Mouse (Mus musculus): ENCODE results near the gene Eme1. TPM values are rescaled to one million over a fixed set of nuclear protein-coding genes. Genes with fewer than 3 reads are reported as not detected.
"Not testable (repeated sequence)": the region's sequence is repeated elsewhere in the genome, so short reads cannot be mapped to it uniquely, and the experiment has no call there.

The Eme1 gene
- polyA plus RNA-seq, 1 experiment from 2014 or later = 15.8 TPM

GRCm38 (mm10) chr11:94680639-94681038, 26.9 kb upstream of the Eme1 start:
- no peak overlapping the region for H3K4me2 ChIP-seq (replicated peaks)
- H3K4me3 ChIP-seq (replicated peaks) = no peak overlapping the region
- H3K4me1 ChIP-seq = peaks cover 21% of the 10 kb centered on the region
- no peak overlapping the region for H3K9ac ChIP-seq
- H3K36me3 ChIP-seq = no peaks in the 10 kb centered on the region
- H3K27ac ChIP-seq (replicated peaks) = no peak overlapping the region
- H3K27me3 ChIP-seq = no peaks in the 10 kb centered on the region
- H3K9me3 ChIP-seq (replicated peaks) = no peaks in the 10 kb centered on the region
- ATAC-seq (ENCODE audit: insufficient number of reproducible peaks, low FRiP score, low TSS enrichment, low read depth) = no peak

- no peaks in the 10 kb centered on the region for H3K27me3 ChIP-seq
- peaks cover 35% of the 10 kb centered on the region for H3K4me1 ChIP-seq
- H3K9ac ChIP-seq = peak overlapping the region; percentile 40
- 0 out of 2 replicates have a peak, but pooled peaks cover 3% of the 10 kb centered on the region for H3K36me3 ChIP-seq
- 21% methylated on average over 15 of the region's 15 CpGs for WGBS
- H3K4me2 ChIP-seq (replicated peaks) = peak overlapping the region; percentile 66
- no peaks in the 10 kb centered on the region for H3K9me3 ChIP-seq (replicated peaks)
- ATAC-seq (ENCODE audit: insufficient number of reproducible peaks, low FRiP score, low TSS enrichment, low read depth) = no peak; the same call in 1 of the 2 replicates
- peak overlapping the region; percentile 85 for H3K4me3 ChIP-seq (replicated peaks)
- H3K27ac ChIP-seq (replicated peaks) = peak overlapping the region; percentile 93
Observed at GRCm38 (mm10) chr11:94677607-94678145, 23.9 kb upstream of the Eme1 start.

GRCm38 (mm10) chr11:94676754-94677606, 23.2 kb upstream of the Eme1 start, which contains the start of gene Xylt2:
Xylt2 (minus strand) TSS chr11:94677515.
- H3K27me3 ChIP-seq = no peaks in the 10 kb centered on the region
- H3K36me3 ChIP-seq = 0 out of 2 replicates have a peak, but pooled peaks cover 3% of the 10 kb centered on the region
- H3K4me3 ChIP-seq (replicated peaks) = peak within 1 kb of the TSS; percentile 85
- peak within 1 kb of the TSS; percentile 97 for H3K9ac ChIP-seq
- H3K9me3 ChIP-seq (replicated peaks) = no peaks in the 10 kb centered on the region
- peak within 1 kb of the TSS; percentile 93 for H3K27ac ChIP-seq (replicated peaks)
- under 1% methylated on average over 82 of the region's 82 CpGs for WGBS
- peaks cover 35% of the 10 kb centered on the region for H3K4me1 ChIP-seq
- ATAC-seq (ENCODE audit: insufficient number of reproducible peaks, low FRiP score, low TSS enrichment, low read depth) = peak; percentile 97
- peak within 1 kb of the TSS; percentile 66 for H3K4me2 ChIP-seq (replicated peaks)

- Histone ChIP-seq H3K9ac (peak overlapping the region; percentile 97), H3K4me1 (peaks cover 35% of the 10 kb centered on the region), H3K4me2 (replicated peaks) (peak overlapping the region; percentile 66), H3K4me3 (replicated peaks) (peak overlapping the region; percentile 85), H3K27me3 (no peaks in the 10 kb centered on the region), H3K9me3 (replicated peaks) (no peaks in the 10 kb centered on the region), H3K36me3 (0 out of 2 replicates have a peak, but pooled peaks cover 3% of the 10 kb centered on the region), H3K27ac (replicated peaks) (peak overlapping the region; percentile 93)
- WGBS = 38% methylated on average over 4 of the region's 4 CpGs
- no peak for ATAC-seq (ENCODE audit: insufficient number of reproducible peaks, low FRiP score, low TSS enrichment, low read depth)
Observed at GRCm38 (mm10) chr11:94676308-94676707, 22.5 kb upstream of the Eme1 start.

DNA sequence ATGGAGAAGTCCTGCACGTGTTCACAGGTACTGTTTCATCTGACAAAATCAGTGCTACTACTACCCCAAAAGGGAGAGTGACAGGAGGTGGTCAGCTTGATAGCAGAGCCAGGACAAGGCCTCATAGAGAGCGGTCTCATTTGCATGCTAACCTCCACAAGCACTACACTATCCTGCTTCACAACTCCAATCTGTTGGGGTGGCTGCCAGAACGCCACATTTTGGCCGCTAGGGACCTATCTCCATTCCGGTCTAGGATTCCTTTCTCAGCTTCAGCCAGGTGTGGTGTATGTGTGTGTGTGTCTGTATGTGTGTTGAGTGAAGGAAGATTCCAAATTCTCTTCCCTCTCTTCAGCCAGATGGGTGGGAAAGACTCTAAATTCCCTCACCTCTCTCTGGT, 21.7 kb upstream of the Eme1 start:
- WGBS = 75% methylated on average over 5 of the region's 5 CpGs
- peaks cover 35% of the 10 kb centered on the region for H3K4me1 ChIP-seq
- H3K36me3 ChIP-seq = peaks cover 7% of the 10 kb centered on the region
- H3K27me3 ChIP-seq = no peaks in the 10 kb centered on the region
- no peak overlapping the region for H3K9ac ChIP-seq
- H3K27ac ChIP-seq (replicated peaks) = no peak overlapping the region
- H3K4me3 ChIP-seq (replicated peaks) = no peak overlapping the region; the same call in 1 of the 2 replicates
- no peaks in the 10 kb centered on the region for H3K9me3 ChIP-seq (replicated peaks)
- ATAC-seq (ENCODE audit: insufficient number of reproducible peaks, low FRiP score, low TSS enrichment, low read depth) = no peak
- H3K4me2 ChIP-seq (replicated peaks) = peak overlapping the region; percentile 66; the same call in 1 of the 2 replicates

- H3K9ac ChIP-seq = no peak overlapping the region
- no peak overlapping the region for H3K4me3 ChIP-seq (replicated peaks)
- H3K9me3 ChIP-seq (replicated peaks) = no peaks in the 10 kb centered on the region
- no peaks in the 10 kb centered on the region for H3K27me3 ChIP-seq
- no peak overlapping the region for H3K4me2 ChIP-seq (replicated peaks)
- no peak overlapping the region for H3K27ac ChIP-seq (replicated peaks)
- peaks cover 12% of the 10 kb centered on the region for H3K36me3 ChIP-seq
- H3K4me1 ChIP-seq = peaks cover 35% of the 10 kb centered on the region
- WGBS = 69% methylated on average over 5 of the region's 5 CpGs
- ATAC-seq (ENCODE audit: insufficient number of reproducible peaks, low FRiP score, low TSS enrichment, low read depth) = no peak
Observed at GRCm38 (mm10) chr11:94674984-94675383, 21.2 kb upstream of the Eme1 start.

- H3K4me2 ChIP-seq (replicated peaks) = no peak overlapping the region
- no peak overlapping the region for H3K27ac ChIP-seq (replicated peaks)
- no peaks in the 10 kb centered on the region for H3K27me3 ChIP-seq
- 93% methylated on average over 6 of the region's 6 CpGs for WGBS
- no peak overlapping the region for H3K9ac ChIP-seq
- ATAC-seq (ENCODE audit: insufficient number of reproducible peaks, low FRiP score, low TSS enrichment, low read depth) = no peak
- H3K4me3 ChIP-seq (replicated peaks) = no peak overlapping the region
- H3K4me1 ChIP-seq = no peaks in the 10 kb centered on the region
- H3K9me3 ChIP-seq (replicated peaks) = no peaks in the 10 kb centered on the region
- peaks cover 91% of the 10 kb centered on the region for H3K36me3 ChIP-seq
Observed at GRCm38 (mm10) chr11:94665281-94665680, 11.5 kb upstream of the Eme1 start.

GRCm38 (mm10) chr11:94661344-94661743, 7.6 kb upstream of the Eme1 start:
- Histone ChIP-seq H3K36me3 (peaks cover 80% of the 10 kb centered on the region), H3K27me3 (no peaks in the 10 kb centered on the region), H3K4me3 (replicated peaks) (no peak overlapping the region), H3K4me1 (no peaks in the 10 kb centered on the region), H3K9me3 (replicated peaks) (no peaks in the 10 kb centered on the region), H3K27ac (replicated peaks) (no peak overlapping the region), H3K9ac (no peak overlapping the region), H3K4me2 (replicated peaks) (no peak overlapping the region)
- no peak for ATAC-seq (ENCODE audit: insufficient number of reproducible peaks, low FRiP score, low TSS enrichment, low read depth)
- WGBS = 58% methylated on average over 1 of the region's 1 CpGs

GRCm38 (mm10) chr11:94652973-94653372, 791 bp downstream of the Eme1 start:
- H3K4me3 ChIP-seq (replicated peaks) = peak overlapping the region; percentile 71
- peaks cover 26% of the 10 kb centered on the region for H3K36me3 ChIP-seq
- H3K4me1 ChIP-seq = peaks cover 15% of the 10 kb centered on the region
- no peak overlapping the region for H3K9ac ChIP-seq
- no peaks in the 10 kb centered on the region for H3K27me3 ChIP-seq
- H3K4me2 ChIP-seq (replicated peaks) = peak overlapping the region; percentile 78
- no peak for ATAC-seq (ENCODE audit: insufficient number of reproducible peaks, low FRiP score, low TSS enrichment, low read depth)
- H3K27ac ChIP-seq (replicated peaks) = no peak overlapping the region
- 48% methylated on average over 8 of the region's 8 CpGs for WGBS
- H3K9me3 ChIP-seq (replicated peaks) = no peaks in the 10 kb centered on the region

- H3K9ac ChIP-seq; H3K4me3 ChIP-seq (replicated peaks); H3K27me3 ChIP-seq; H3K27ac ChIP-seq (replicated peaks); H3K9me3 ChIP-seq (replicated peaks); H3K4me2 ChIP-seq (replicated peaks); ATAC-seq (ENCODE audit: insufficient number of reproducible peaks, low FRiP score, low TSS enrichment, low read depth): not testable (repeated sequence)
- WGBS = 92% methylated on average over 7 of the region's 7 CpGs
- Histone ChIP-seq H3K4me1 (peaks cover 15% of the 10 kb centered on the region), H3K36me3 (peaks cover 32% of the 10 kb centered on the region)
Observed at GRCm38 (mm10) chr11:94651241-94651640, 2.5 kb downstream of the Eme1 start.

DNA sequence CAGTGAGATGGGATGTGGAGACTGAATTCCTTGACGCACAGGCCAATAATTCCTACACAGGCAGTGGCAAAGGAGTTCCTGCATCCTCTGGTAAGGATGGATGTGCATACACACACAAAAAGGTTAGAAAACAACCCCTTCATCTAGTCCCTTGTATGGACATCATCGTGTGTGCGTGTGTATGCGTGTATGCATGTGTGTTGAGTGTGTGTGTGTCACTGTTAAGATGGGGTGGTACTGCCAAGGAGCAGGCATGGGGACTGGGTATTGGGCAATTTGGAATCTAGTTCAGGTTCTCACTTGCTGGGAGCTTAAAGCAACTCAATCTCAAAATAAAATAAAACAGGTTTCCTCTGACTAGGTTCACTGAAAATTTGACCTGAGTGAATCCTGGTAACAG, 7.3 kb downstream of the Eme1 start:
- H3K4me2 ChIP-seq (replicated peaks) = no peak overlapping the region
- no peak overlapping the region for H3K9ac ChIP-seq
- H3K4me1 ChIP-seq = no peaks in the 10 kb centered on the region
- H3K27ac ChIP-seq (replicated peaks) = no peak overlapping the region
- WGBS = 93% methylated on average over 4 of the region's 4 CpGs
- ATAC-seq (ENCODE audit: insufficient number of reproducible peaks, low FRiP score, low TSS enrichment, low read depth) = no peak
- H3K9me3 ChIP-seq (replicated peaks) = no peaks in the 10 kb centered on the region
- no peak overlapping the region for H3K4me3 ChIP-seq (replicated peaks)
- H3K36me3 ChIP-seq = peaks cover 77% of the 10 kb centered on the region
- H3K27me3 ChIP-seq = no peaks in the 10 kb centered on the region
